Mouse (Mus musculus) cerebellum, adult (tissue): ENCODE data around the gene Erp29.
A peak's percentile ranks its signal among the peaks of the same experiment; 100 is the strongest.

ENCODE experiments used
- ATAC-seq: cut with Nextera tagmentation; 2 replicates; pipeline ENCODE4 v1.9.2; 2017; ENCODE audit warnings: mild to moderate bottlenecking, moderate library complexity, mixed read lengths; ENCODE audit not compliant: insufficient number of reproducible peaks, low FRiP score, low TSS enrichment

Gene Erp29

DNA sequence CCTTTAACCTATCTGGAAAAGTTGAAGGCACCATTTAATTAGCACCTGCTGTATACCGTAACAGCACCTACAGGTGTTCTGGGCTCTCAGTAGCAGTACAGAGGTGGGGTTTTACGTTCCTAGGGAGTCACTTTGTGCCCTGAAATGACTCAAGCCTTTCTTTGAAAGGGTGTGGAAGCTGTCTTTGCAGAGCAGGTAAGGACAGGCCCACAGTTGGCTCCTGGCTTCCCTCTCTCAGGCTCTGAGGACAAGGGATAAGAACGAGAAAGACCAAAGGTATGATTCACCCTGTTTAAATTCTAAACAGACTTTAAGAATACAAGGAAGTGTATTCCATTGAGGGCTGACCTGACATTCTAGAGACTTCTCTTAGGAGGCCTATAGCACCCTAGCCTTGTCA lies 58.9 kb downstream of the Erp29 start:
- no peak for ATAC-seq

DNA sequence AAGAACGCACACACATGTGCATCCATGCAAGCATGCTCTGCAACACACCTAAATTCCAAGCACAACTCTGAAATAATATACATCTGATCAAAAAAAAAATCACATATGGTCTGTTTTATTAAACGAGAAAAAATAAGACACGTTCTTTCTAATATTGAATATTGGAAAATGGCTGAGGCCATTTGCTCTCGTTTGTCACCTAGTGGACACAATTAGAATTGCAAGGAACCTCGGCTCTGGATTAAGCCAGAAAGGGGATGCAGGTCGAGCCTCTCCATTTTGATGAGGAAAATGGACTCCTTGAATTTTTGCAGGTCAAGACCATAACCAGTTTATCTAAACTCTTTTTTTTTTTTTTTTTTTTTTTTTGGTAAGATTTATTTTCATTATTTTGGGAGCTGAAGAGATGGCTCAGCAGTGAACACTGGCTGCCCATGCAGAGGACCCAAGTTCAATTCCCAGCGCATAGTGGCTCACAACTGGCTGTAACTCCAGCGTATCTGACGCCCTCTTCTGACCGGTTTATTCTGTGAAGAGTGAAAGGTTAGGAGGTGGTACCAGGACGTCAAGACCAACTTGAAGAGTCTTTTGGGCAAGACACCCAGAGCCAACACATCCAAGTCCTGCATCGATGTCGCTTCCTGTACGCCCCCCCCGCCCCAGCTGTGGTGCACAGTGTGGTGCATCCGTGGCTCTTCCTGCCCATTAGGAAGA lies 59.5 kb downstream of the Erp29 start:
- ATAC-seq, result no peak

GRCm38 (mm10) chr5:121389691-121390090 lies 62.6 kb downstream of the Erp29 start:
- no peak for ATAC-seq

GRCm38 (mm10) chr5:121389106-121389505 lies 63.2 kb downstream of the Erp29 start:
- no peak for ATAC-seq

GRCm38 (mm10) chr5:121387126-121387525 lies 65.2 kb downstream of the Erp29 start:
- no peak for ATAC-seq

DNA sequence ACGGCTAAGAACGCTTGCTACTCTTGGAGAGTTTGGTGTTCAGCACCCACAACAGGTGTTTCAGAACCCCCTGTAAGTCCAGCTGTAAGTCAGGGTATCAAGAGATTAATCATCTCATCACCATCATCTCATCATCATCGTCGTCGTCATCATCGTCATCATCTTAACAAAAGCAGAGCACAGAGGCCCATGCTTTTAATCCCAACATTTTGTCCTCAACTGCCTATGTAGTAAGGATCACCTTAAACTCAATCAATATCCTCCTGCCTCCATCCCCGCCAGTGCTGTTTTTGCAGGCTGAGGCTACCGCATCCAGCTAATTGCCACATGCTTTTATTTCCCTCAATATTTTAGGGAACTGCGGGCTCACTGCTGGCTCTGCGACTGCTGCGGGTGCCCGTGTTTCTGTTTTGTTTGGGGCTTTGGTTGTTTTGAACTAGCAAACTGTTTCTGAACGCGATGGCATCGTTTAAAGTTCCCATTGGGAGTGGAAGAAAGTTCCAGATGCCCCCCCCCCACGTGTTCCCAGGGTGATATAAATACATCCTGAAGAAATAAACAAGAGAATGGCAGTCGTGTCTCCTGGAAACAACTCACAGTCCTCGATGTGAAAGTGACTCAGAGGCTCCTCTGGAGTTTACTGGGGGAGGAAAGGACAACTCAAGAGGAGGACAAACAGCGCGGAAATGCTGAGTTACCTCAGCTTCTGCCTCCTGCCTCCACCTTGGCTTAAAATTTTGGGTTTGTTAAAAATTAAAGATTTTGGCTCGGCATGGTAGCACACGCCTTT lies 66.0 kb downstream of the Erp29 start:
- no peak for ATAC-seq

DNA sequence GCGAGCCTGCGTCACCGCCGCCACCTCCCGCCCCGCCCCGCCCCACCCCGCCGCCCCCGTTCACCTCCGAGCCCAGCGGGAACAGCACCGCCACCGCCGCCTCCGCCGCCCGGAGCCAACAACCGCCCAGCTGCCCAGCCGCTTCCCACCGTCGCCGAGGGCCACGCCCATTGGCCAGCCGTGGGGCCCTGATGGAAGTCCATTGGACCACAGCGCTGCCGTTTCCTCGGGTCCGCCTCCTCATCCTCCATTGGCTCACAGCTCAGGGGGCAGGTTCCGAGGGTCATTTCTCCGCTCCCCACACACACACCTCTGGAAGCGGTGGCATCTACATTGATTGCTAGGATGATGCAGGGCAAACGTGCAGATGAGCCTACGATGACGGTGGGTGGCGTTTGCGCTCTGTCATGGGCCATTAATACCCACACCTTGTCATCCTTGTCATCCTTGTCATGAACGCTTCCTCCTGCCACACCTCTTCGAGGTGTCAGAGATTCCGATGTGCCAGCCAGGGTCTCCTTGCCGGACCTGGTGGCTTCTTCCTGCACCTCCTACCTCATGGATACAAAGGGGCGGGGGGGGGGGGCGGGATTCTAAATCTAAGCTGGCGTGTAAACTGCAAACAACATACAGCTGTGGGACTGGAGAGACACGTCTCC lies 66.7 kb downstream of the Erp29 start, which contains the start of gene Trafd1:
TSS of gene Trafd1 (minus strand) at position 172 of the 659 bp plus-strand sequence.
- ATAC-seq, result peak; percentile 89

DNA sequence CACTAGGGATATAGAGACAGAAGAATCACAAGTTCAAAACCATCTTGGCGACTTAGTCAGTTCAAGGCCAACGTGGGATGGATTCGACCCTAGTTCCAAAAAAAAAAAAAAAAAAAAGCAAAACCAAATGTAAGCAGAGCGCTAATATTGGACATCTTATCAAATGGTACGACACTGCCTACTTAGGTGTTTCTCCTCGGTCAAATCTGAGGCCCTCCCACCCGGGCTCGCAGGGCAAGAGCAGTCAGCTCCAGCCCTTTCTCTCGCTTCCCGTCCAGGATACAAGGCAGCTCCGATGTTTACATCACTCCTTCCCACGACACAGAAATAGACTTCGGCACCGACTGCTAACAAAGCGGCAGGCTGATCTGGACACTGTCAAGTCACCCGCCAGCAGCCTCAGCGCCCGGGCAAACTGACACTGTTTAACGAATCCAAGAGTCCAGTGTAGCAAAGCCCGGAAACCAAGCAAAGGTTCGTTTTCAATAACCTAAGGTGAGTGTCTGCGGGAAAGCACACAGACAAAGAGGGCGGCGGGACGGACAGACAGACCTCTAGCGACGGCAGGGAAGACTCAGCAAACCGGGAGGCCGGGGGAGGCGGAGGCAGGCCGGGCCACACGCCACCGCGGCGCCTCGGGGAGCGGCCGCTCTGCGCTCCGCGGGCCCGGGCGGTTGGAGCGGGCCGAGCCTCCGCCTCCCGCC lies 67.4 kb downstream of the Erp29 start:
- ATAC-seq, result peak; percentile 31; the same call in 1 of the 2 replicates

DNA sequence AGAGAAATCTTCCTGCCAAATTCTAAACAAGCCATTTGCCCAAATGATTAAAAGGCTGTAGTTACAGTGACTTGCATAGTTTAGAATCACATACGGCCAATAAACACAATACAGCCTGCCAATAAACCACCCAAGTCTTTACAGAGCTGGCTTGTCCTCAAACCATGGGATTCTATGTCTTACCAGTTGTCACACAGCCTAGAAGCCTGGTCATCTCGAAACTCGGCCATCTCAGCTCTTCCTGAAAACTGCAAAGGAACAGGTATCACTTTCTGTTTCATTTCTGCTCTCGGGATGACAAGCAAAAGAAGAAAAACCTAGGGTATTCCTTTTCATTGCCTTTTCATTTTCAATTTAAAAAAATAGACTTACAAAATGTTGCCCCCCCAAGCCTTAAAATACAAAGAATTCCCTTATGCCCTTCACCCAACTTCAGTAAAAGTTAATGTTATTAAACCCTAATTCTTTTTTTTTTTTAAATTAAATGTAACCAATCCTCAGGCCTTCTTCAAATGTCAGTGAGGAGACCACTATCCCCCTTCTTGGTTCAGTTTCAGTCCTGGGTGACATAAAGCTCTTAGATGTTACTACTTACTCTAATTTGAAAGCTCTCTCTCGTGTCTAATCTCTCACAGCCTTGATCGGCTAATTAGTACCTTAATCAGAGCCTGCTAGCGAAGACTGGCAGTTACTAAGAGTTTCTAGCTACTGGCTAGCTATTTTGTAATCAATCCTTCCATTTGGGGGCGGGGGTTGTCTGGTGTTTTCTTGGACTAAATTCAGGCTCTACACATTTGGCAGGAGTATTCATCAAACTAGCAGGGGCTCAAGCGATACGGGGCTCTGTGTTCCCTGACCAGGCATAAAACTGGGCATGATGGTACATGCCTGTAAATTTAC lies 68.2 kb downstream of the Erp29 start:
- no peak for ATAC-seq

DNA sequence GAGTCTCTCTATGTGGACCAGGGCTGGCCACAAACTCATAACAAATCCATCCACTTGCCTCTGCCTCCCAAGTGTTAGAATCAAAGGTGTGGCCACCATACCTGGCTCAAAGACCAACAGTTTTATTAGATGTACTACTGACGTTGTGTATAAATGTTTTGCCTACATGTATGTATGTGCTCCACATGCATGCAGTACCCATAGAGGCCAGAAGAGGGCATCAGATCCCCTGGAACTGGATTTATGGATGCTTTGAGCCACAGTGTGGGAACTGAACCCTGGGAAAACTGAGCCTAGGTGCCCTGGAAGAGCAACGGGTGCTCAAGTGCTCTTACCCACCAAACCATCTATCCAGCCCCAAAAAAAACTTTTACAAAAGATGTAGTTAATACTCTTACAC lies 71.6 kb downstream of the Erp29 start:
- no peak for ATAC-seq

DNA sequence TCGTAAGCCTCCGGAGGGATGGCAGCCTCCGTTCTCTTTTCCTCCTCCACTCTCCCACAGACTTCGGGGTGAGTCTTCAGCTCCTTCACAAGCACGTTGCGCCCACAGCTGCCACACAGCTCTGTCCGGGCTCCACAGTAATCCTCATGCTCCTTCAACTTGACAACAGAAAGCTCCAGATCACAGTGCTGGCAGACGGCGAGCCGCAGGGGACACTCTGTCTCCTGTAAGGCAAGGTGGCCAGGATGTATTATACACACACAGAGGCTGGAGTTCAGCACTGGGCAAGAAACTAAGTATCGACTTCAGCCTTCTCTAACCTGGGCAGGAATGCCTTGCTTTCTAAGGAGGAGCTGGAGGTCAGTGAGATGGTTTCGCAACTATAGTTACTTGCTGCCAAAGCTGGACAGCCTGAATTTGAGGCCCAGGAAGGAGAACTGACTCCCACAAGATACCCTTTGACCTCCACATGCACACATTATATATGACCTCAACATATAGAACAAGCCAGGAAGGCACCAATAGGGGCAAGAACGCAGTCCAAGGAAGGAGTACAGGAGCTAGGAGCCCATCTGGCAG lies 73.5 kb downstream of the Erp29 start:
- no peak for ATAC-seq
